Mouse (Mus musculus): ENCODE measurements at regions not wholly inside any gene's neighbourhood (a gene's known extent, or its start where the extent isn't known, plus 50 kb on each side); places are given as distances from the start of the nearest gene placed in this dataset.

- DNase-seq: no peak
These were observed 143.8 kb upstream of the Mdm1 start for GRCm38 (mm10) chr10:117997796-117998195.

DNA sequence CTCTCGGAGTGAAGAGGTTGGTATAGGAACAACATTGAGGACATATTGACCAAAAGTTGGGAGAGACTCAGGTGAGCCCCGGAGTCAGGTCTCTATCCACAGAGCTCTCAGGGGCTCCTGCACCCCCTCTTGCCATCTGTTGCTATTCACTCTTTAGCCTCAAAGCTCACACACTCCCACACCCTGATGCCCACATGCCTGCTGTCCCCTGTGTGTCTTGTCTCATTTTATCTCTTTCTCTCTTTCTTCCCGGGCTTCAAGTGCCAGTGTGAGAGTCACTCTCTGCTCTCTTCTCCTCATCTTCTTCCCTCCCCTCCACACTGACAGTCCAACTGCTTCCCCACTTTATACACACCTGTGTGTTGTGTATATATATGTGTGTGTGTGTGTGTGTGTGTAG, 141.0 kb upstream of the Mdm1 start:
- DNase-seq: no peak

- DNase-seq: no peak
These were observed 140.1 kb upstream of the Mdm1 start for GRCm38 (mm10) chr10:118001501-118001900.

DNA sequence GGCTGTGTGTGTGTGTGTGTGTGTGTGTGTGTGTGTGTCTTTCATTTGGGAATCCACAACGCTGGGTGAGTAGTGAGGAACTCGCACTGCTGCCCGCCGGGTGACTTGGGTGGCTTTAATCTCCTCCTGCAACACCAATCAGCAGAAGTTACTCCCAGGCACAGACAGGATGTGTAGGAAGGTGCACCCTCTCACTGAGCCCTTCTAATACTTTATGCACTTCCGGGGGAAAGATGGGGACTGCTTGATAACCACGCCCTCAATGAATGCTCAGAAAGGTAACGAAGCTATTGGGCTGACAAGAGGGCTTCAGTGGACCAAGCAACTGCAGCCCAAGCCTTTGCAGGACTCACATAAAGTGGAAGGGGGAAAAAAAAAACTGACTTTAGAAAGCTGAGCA, 139.6 kb upstream of the Mdm1 start:
- DNase-seq: peak in 1 of 2 experiments; percentile 33

DNA sequence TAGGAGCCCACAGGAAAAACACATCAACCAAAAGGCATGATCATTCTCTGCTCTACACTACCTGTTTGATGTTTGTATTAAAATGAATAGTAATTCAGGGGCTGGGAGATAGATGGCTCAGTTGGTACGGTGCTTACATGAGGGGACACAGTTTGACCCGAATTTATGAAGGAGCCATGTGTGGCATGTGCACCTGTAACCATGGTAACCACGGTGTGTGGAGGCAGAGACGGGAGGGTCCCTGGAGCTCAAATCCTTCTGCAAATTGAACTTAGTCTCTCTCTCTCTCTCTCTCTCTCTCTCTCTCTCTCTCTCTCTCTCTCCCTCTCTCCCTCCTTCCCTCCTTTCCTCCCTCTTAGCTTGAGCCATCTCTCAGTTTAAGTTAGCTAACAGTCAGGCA, 139.1 kb upstream of the Mdm1 start:
- no peak for DNase-seq

DNA sequence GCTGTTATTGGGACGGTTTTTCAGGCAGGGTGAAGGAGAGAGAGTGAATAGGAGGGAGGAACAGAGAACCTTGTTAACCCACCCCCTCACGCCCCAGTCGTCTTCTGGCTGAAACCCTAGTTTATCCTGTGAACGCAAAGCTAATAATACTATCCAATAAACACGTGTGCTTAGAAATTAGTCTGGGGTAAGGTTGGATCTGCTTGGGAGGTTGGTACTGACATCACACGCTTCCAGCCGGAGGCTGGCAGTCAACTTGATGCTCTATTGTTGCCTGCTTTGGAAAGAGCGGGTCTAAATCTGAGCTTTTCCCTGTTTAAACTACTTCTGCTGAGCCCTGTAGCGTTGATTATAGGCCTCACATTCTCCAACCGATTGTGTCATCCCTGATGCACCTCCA, 138.4 kb upstream of the Mdm1 start:
- DNase-seq: no peak

DNA sequence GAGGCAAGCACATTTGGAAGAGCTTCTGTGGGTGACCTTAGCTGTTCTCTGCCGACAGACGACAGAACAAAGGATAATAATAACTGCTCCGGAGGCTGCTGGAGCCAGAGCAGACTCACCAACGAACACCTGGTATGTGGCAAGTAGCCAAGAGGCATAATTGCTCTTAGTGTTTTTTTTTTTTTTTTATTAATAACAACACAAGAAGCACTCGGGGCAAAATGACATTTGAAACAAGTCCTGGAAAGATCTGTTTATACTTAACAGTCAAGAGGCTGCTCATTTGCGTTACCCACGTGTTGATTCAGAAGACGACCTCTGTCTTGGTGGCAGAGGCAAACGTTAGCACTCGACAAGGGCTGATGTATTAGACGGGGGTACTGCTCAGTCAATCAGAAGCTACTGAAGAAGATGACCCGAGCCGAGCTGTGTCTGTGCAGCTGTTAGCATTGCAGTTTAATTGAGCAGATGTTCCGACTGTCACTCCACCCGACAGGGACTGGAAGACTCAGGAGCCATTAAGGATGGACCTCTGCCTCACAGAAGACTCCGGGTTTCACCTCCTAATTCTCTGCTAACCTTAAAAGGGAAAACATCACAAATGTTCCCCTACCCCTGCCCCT, 137.8 kb upstream of the Mdm1 start:
- no peak for DNase-seq

DNA sequence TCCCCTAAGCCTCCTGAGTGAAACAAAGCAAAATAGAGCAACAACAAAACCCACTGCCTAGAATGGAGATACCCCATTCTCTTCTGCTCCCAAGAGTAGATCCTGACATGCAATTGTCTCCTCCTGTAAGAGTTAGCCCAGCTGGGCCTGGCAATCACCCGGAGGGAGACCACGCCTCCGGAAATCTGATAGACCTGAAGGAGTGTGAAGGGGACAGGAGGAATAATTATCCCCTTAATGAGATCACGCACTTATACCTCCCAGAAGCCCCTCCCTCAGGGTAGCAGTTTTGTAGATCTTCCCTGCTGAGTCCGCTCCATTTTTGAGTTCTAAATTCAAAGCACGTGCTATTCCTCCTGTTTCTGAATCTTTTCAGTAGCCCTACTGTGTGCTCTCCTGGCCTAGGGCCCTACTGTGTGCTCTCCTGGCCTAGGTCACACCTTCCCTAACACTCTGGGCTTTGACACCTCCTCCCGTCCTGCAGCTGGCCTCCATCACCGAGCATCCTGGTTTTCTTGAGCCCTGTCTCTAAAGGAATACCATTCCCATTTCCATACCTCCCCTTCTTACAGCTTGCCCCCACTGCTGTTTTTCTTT, 137.2 kb upstream of the Mdm1 start:
- DNase-seq: no peak

DNA sequence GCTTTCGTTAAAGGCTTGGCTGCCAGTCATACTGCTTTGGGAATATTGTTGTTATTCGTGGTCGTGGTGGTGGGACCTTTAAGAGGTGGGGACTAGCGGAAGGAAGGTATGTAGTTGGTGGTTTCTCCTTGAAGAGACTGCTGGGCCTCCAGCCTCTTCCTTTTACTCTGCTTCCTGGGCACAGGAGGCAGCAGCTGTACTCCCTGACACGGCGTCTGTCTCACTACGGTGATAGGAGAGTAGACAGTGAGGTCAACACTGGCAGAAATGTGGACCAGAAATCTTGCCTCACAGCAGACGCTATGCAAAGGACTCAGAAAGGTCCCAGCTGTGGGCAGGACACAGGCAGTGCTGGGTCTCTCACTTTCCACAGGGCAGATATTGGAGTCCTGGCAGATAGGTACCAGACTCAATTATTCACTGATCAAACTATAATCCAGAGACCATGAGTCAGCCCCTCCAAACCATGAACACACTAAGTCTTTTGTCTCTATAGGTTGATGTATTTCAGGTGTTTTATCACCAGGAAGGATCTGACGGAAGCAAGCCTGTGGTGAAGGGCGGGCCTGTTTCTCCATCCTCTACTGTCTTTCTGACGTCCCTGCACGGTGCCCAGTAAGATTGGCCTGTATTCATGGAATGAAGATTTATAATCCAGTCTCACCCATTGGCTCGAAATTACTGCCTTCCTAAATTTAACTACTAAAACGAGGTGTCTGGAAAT, 134.6 kb upstream of the Mdm1 start:
- peak in 1 of 2 experiments; percentile 30 for DNase-seq

DNA sequence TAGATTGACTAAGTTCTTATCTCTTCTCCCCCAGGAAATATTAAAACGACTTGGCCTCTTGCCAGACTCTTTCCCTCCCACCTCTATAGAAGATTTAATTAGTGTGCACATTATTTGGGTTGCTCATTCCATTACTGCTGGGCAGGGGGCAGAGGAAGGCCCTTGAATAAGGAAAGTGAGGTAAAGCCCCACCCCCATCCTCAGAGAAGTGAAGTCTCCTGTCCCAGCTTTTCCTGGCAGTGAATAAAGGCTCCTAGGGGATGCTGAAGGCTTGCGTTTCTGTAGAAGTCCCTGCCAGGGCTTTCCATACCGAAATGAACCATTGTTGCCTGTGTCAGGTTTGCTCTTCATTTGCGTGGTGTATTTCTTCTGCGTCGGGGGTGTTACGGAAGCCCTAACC, 133.8 kb upstream of the Mdm1 start:
- no peak for DNase-seq

- no peak for DNase-seq
These were observed 129.7 kb upstream of the Mdm1 start for GRCm38 (mm10) chr10:118011687-118012567.

- no peak for DNase-seq
These were observed 112.8 kb upstream of the Mdm1 start for GRCm38 (mm10) chr10:118028831-118029230.

GRCm38 (mm10) chr10:118034401-118034800, 107.2 kb upstream of the Mdm1 start:
- no peak for DNase-seq

GRCm38 (mm10) chr10:118035035-118035434, 106.6 kb upstream of the Mdm1 start:
- DNase-seq: no peak

DNA sequence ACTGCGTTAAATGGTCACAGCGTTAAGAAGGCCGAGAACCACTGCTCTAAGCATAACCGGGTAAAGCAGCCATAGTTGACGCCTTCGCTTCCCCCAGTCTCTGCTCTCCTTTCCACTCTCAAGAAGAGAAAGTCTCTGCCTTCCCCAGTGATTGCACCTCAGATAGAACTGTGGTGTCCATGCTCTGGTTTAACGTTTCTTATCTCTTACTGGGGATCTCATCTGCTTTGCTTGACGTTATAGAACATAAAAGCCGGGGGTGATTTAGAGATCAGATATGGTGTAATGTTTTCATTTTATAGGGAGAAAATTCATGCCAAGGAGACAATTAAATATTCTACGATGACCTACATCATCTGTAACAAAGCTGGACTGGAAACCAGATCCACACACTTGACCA, 103.1 kb upstream of the Mdm1 start:
- DNase-seq: no peak

- DNase-seq: no peak
These were observed 102.6 kb upstream of the Mdm1 start for GRCm38 (mm10) chr10:118039056-118039455.

DNA sequence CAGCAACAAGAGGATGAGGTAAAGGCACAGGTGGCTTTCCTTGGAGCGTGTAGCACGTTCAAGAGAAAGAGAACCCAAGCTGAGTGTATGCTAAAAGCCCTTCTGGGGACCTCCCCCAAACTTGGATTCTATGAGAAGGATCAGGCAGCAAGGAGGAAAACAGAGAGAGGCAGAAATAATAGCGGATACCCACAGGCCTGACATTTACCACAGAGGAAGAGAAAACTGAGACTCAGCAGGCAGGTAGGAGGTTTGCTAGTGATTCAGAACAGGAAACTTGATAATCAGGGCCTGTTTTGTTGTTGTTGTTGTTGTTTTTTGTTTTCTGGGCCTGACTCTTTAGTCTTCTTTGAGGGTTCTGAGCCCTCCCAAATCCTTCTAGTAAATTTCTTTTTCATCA, 100.5 kb upstream of the Mdm1 start:
- DNase-seq: no peak

DNA sequence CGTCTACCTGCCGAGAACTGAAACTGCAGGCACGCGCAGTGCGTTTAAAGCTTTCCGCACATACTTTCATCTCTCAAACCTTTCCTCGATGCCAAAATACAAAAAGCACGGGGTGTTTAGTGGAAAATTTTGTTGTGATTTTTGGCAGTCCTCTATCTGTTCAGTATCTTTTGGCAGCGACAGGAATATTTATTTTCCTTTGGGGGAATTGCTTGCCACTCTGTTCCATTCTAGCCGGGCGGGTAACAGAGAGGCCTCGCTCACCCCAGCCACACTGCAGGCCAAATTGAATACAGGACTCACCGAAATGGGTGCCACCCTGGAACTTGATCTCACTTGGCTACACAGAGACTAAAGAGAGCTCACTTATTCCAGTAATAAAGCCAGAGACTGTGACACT, 97.8 kb upstream of the Mdm1 start:
- no peak for DNase-seq

DNA sequence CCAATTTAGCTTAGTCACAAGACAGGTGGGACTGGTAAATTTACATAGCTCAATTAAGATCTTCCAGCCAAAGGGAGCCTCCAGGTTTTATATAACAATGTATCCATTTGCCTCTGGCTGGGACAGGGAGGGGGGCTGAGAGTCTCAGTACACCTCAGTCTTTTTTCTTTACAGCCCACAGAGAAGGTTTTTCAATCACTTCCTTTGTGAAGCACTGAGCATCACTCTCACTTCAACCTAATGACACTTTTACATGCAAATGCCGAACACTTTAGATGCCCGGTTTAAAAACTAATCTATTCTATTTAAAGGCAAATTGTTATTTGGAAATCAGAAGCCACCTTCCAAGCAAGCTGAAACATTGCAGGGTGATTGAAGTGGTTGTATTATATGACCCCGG, 96.8 kb upstream of the Mdm1 start:
- no peak for DNase-seq

DNA sequence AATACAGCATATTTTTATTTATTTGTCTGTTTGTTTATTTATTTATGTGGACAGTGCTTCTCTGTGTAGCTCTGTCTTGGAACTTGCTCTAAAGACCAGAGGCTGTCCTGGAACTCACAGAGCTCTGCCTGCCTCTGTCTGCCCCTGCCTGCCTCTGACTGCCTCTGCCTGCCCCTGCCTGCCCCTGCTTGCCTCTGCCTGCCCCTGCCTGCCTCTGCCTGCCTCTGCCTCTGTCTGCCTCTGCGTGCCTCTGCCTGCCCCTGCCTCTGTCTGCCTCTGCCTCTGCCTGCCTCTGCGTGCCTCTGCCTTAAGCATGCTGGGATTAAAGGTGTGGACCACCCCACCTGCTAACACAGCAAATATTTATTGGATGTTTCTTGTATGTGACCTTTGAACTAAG, 96.2 kb upstream of the Mdm1 start:
- DNase-seq: no peak

DNA sequence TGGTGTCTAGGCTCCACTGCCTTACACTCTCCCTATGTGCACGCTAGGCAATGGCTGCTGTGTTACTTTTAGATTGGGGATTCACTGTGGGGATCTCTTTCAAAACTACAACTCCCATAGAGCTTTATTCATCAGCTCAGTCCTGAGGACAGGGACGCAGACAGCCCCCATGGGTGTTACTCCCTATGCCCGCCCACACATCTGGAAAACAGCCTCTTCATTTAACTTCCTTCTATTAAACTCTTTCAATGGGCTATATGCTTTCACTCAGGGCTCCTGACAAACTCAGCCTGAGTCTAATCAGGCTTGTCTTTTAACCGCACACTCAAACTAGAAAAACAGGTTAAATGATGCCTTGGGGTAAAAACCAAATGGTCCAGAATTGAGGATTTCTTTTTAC, 95.3 kb upstream of the Mdm1 start:
- DNase-seq: no peak

DNA sequence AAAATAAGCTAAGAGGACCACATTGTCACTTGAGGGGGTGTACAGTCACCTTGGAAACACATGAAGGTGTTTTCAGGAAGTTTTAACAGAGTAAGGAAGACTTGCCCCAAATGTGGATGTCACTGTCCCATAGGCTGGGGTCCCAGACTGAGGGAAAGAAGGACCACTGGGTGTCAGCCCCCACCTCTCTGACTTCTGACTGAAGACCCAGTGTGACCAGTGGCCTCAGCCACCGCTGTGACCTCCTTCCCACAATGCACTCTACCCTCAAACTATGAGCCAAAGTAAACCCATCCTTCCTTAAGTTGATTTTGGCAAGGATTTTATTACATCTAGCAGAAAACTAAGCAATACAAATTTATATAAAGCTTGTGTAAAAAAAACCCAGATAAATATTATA, 94.8 kb upstream of the Mdm1 start:
- DNase-seq: no peak

GRCm38 (mm10) chr10:118049330-118049729, 92.3 kb upstream of the Mdm1 start:
- no peak for DNase-seq

Data from thymus, adult 18-20 months (tissue).